Mouse (Mus musculus) megakaryocyte-erythroid progenitor cell, adult 5-6 weeks (primary cell): ENCODE data around the gene Zbtb44. TPM values are rescaled to one million over a fixed set of nuclear protein-coding genes. Genes with fewer than 3 reads are reported as not detected.
"Not testable (repeated sequence)": the region's sequence is repeated elsewhere in the genome, so short reads cannot be mapped to it uniquely, and the experiment has no call there.

Source experiments
- ATAC-seq: replicated peaks from 2 replicates; pipeline ENCODE4 v1.8.0; 2016; ENCODE audit warnings: mild to moderate bottlenecking, inconsistent platforms; ENCODE audit not compliant: severe bottlenecking, poor library complexity, low FRiP score, low TSS enrichment
- total RNA-seq, 2 experiments: library from RNA; stranded (forward) in 1 of 2; stranded (reverse) in 1 of 2; fragments of 200-1000, 215-1000 nt in 1 of 2; fragments of >200 nt in 1 of 2; fragmentation: Nextera tagmentation in 1 of 2; gene quantifications; 2 replicates each; pipeline ENCODE4 v1.2.3; 2014 to 2017

Zbtb44 gene
- total RNA-seq, 2 experiments from 2014 or later = 31.1 to 33.9 TPM

DNA sequence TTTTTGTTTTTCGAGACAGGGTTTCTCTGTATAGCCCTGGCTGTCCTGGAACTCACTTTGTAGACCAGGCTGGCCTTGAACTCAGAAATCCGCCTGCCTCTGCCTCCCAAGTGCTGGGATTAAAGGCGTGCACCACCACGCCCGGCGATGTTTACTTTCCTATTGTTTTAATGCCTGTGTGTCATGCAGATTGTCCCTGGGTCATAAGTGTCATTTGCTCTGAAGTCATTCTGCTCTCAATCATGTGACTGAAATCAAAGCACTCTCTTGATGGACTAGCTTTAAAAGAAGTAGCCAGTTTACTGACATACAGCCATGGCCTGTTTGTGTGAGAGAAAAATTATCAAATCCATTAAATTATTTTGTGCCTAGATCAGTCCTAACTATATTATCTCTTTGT, 21.1 kb downstream of the Zbtb44 start:
- not testable (repeated sequence) for ATAC-seq

GRCm38 (mm10) chr9:31058723-31059122, 28.3 kb downstream of the Zbtb44 start:
- ATAC-seq = no peak

DNA sequence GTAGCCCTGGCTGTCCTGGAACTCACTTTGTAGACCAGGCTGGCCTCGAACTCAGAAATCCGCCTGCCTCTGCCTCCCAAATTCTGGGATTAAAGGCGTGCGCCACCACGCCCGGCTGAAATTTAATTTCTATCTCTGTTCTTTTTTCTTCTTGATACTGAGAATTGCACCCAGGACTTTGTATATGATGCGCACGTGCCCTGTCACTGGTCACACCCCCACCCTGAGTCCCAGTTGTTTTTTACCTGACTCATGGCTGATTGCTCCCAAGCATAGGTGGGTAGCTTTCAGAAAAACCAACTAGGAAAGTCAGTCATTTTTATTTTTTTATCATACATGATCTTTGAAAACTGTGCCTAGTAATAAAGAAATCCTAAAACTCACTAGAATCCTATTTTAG, 40.3 kb downstream of the Zbtb44 start:
- no peak for ATAC-seq

GRCm38 (mm10) chr9:31072256-31072655, 41.8 kb downstream of the Zbtb44 start:
- no peak for ATAC-seq

GRCm38 (mm10) chr9:31073797-31074196, 43.4 kb downstream of the Zbtb44 start:
- no peak for ATAC-seq

- no peak for ATAC-seq
Measured at GRCm38 (mm10) chr9:31074836-31075235, 44.4 kb downstream of the Zbtb44 start.

DNA sequence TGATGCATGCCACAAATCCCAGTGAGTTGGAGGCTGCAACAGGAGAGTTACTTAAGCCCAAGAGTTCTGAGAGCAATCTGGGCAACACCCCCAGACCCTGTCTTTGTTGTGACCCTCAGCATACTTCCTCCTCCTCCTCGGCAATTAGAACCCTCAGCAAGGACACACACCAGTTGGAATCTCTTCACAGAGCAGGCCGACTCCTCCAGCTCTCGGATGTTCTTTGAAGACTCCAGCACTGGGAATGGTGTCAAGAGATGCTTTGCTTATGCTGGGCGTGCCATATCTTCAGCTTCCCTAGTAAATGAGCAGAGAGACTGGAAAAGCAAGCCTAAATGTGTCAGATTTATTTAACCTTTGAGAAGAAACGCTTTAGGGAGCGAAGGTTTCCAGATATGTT, 50.3 kb downstream of the Zbtb44 start:
- no peak for ATAC-seq

DNA sequence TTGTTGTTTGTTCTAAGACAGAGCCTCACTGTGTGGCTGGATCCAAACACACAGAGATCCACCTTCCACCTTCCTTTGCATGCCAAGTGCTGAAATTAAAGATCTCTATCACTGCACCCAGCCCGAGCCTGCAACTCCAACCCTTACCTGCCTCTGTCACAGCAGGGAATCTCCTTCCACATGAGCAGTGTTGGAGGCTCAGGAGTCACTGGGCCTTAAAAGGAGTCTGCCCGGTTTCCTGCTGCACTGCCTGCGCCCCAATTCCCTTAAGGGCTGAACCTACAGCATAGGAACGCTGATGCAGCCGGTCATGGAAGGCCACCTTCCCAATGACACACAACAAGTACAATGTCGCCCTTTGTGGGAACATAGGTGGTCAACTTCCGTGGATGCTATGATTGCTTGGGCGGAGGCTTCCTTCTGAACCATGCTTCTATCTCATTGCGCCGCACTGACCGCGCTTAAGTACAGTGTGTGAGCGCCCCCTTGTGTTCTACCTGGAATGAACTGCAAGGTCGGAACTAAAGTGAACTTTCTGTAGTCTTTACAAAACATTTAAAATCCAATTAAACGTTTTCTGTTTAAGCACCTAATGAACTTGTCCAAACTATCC, 51.7 kb downstream of the Zbtb44 start:
- peak; percentile 61 for ATAC-seq

DNA sequence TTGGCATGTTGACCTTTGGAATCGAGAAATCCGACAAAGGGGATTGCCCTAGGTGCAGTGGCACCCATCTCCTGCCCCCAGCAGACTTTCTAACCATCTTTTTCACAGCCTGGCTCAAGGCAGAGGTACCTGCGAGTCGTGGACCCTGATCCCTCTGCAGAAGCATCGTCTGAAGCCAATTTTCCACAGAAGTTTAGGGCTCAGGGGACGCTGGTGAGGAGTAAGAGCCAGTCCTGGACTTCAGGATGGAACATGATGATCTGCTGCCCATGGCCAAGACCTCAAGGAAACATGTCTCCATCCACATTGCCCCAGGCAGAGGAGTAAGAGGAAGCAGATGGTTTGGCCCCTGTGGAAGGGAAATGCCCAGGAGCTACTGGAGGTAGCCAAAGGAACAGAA, 52.3 kb downstream of the Zbtb44 start:
- no peak for ATAC-seq

GRCm38 (mm10) chr9:31085556-31085955, 55.1 kb downstream of the Zbtb44 start:
- no peak for ATAC-seq

GRCm38 (mm10) chr9:31086085-31086753, 55.8 kb downstream of the Zbtb44 start:
- 0 out of 2 replicates have a peak, but pooled peaks have one; percentile 54 for ATAC-seq

- ATAC-seq = no peak
Measured at GRCm38 (mm10) chr9:31086754-31087145, 56.3 kb downstream of the Zbtb44 start.

GRCm38 (mm10) chr9:31087466-31087865, 57.0 kb downstream of the Zbtb44 start:
- ATAC-seq = no peak

- ATAC-seq = no peak
Measured at GRCm38 (mm10) chr9:31088116-31088515, 57.7 kb downstream of the Zbtb44 start.

DNA sequence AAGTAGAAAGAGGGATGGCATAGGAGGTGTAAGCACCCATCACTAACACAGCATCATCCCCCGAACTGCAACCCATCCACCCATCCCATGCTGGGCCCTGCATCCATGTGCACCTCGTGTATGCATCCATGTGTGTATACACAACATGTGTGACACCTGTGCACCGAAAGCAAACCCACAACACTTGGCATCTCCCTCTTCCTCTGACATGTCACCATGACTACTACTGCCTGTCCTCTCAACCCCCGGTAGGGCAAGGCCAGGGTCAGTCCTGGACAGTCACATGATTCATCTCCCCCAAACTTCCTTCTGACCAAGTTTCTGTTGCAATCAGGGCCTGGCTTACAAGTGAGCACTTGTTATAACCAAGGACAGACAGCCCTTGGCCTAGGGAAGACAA, 58.4 kb downstream of the Zbtb44 start:
- ATAC-seq = no peak

- no peak for ATAC-seq
Measured at GRCm38 (mm10) chr9:31089541-31089940, 59.1 kb downstream of the Zbtb44 start.

DNA sequence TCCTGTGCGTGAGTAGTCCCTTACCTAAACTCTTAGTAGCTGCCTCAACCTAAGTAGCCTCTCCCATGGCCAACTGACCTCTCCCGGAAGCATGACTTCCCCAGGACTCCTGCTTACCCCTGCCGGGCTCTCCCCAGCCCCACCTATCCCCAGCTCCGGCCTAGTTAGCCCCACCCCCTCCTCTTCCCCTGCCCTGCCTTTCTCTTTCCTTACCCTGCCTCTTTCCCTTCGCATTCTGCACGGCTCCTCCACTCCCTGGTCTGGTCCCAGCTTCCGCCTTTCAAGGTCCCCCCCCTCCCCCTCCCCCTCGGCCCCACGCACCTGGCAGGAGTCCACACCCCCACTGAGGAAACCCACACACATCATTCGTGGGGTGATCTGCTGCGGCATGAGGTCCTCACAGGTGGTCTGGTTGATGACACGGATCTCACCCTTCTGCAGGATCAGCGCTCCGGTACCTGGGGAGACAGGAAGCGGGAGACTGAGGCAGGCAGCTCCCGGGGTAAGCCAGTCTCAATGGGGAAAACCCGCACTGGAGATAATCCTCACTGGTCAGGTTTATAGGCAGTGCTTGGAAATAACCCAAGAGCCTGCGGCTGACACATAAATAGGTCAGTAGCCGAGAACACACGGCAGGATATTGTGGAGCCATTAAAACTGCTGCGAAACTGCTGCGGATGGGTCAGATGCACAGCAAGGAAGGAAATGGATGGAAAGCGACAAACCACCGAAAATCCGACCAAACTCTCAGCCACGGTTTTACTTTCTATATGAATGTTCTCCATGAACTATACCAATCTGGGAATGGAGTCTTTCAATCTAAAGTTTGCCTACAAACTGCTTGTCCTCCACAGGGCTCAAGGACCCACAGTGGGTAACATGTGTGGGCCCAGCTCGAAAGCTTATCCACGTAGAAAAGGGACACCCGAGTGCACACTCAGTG, 59.9 kb downstream of the Zbtb44 start:
- no peak for ATAC-seq

- ATAC-seq = no peak
Measured at GRCm38 (mm10) chr9:31091162-31091581, 60.7 kb downstream of the Zbtb44 start.

GRCm38 (mm10) chr9:31092111-31092832, 61.8 kb downstream of the Zbtb44 start:
- ATAC-seq = no peak

GRCm38 (mm10) chr9:31092833-31093195, 62.4 kb downstream of the Zbtb44 start:
- ATAC-seq = no peak
